ENCODE assay signal across 8 mouse cellular contexts in genomic region chrX:41401186-41401585, GRCm38 (mm10). TPM values are rescaled to one million over a fixed set of nuclear protein-coding genes. Genes with fewer than 3 reads are reported as not detected.
A peak's percentile ranks its signal among the peaks of the same experiment; 100 is the strongest.
DNase-seq lines count a peak whose midpoint lies in the region; ATAC-seq and TF ChIP-seq lines count a peak whose summit lies in the region.

No protein-coding gene starts in this region.

- 9% methylated on average over 17 of the region's 17 CpGs for WGBS in lung, embryonic 14.5 days
- 25% methylated on average over 17 of the region's 17 CpGs for WGBS in forebrain, postnatal 0 days
- WGBS in stomach, embryonic 15.5 days: 24% methylated on average over 14 of the region's 17 CpGs

- no peaks in the 10 kb centered on the region for H3K4me1 ChIP-seq in lung, embryonic 14.5 days (ENCODE audit: insufficient read depth)
- no peaks in the 10 kb centered on the region for H3K4me1 ChIP-seq in forebrain, postnatal 0 days (ENCODE audit: insufficient read depth)
- no peaks in the 10 kb centered on the region for H3K4me1 ChIP-seq in stomach, embryonic 15.5 days

- H3K9ac ChIP-seq in lung, embryonic 14.5 days: peak overlapping the region; percentile 18; the same call in 1 of the 2 replicates
- H3K9ac ChIP-seq in forebrain, postnatal 0 days: peak overlapping the region; percentile 53
- H3K9ac ChIP-seq in stomach, embryonic 15.5 days: peak overlapping the region; percentile 19; the same call in 1 of the 2 replicates

- H3K4me3 ChIP-seq in lung, embryonic 14.5 days (ENCODE audit: low read depth, low read length): peak overlapping the region; percentile 39
- peak overlapping the region; percentile 44 for H3K4me3 ChIP-seq in forebrain, postnatal 0 days (ENCODE audit: low read depth, low read length)
- peak overlapping the region; percentile 44 for H3K4me3 ChIP-seq in stomach, embryonic 15.5 days (replicated peaks)

- peak; percentile 20 for DNase-seq in adrenal gland, adult 2 months
- no peak for DNase-seq in adrenal gland, postnatal 4 days (ENCODE audit: low spot score in 2 of 2)
- DNase-seq in lung, embryonic 14.5 days: peak; percentile 19
- DNase-seq in lung, postnatal 14 days: no peak
- DNase-seq in forebrain, postnatal 0 days: peak; percentile 33
- DNase-seq in liver: peak; percentile 5

- H3K4me2 ChIP-seq in lung, embryonic 14.5 days: peak overlapping the region; percentile 62
- peak overlapping the region; percentile 58 for H3K4me2 ChIP-seq in forebrain, postnatal 0 days (ENCODE audit: low read depth)
- H3K4me2 ChIP-seq in stomach, embryonic 15.5 days: peak overlapping the region; percentile 56

- no peak for ATAC-seq in lung, embryonic 14.5 days (ENCODE audit: insufficient read depth)
- ATAC-seq in forebrain, postnatal 0 days: peak; percentile 54; the same call in 1 of the 2 replicates
- ATAC-seq in stomach, embryonic 15.5 days (ENCODE audit: insufficient read depth, low FRiP score, low read depth): no peak
- ATAC-seq in inflammation-experienced regulatory T-cells, adult 6 months: no peak

- H3K27me3 ChIP-seq in lung, embryonic 14.5 days (ENCODE audit: insufficient read depth, low read length): no peaks in the 10 kb centered on the region
- H3K27me3 ChIP-seq in forebrain, postnatal 0 days (ENCODE audit: insufficient read depth, low read length): no peaks in the 10 kb centered on the region
- no peaks in the 10 kb centered on the region for H3K27me3 ChIP-seq in stomach, embryonic 15.5 days (replicated peaks)

- no peak overlapping the region for H3K27ac ChIP-seq in lung, embryonic 14.5 days (ENCODE audit: low read depth)
- no peak overlapping the region; the same call in 1 of the 2 replicates for H3K27ac ChIP-seq in forebrain, postnatal 0 days (ENCODE audit: low read depth, low read length)
- H3K27ac ChIP-seq in stomach, embryonic 15.5 days: no peak overlapping the region; the same call in 1 of the 2 replicates

- TF ChIP-seq CTCF in lung, embryonic 14.5 days (IDR thresholded peaks at IDR 0.05; ENCODE audit: low read depth): no peak
- no peak for TF ChIP-seq CTCF in forebrain, postnatal 0 days (IDR thresholded peaks at IDR 0.05; ENCODE audit: low read depth)

- H3K9me3 ChIP-seq in lung, embryonic 14.5 days (ENCODE audit: low read depth, low read length): no peaks in the 10 kb centered on the region
- no peaks in the 10 kb centered on the region for H3K9me3 ChIP-seq in forebrain, postnatal 0 days (ENCODE audit: low read length)
- H3K9me3 ChIP-seq in stomach, embryonic 15.5 days: no peaks in the 10 kb centered on the region

- no peaks in the 10 kb centered on the region for H3K36me3 ChIP-seq in lung, embryonic 14.5 days (ENCODE audit: insufficient read depth)
- H3K36me3 ChIP-seq in forebrain, postnatal 0 days (ENCODE audit: insufficient read depth): no peaks in the 10 kb centered on the region
- H3K36me3 ChIP-seq in stomach, embryonic 15.5 days: no peaks in the 10 kb centered on the region

RNA-seq across cellular contexts. Expression of gene Gria3, which starts 0.5 kb away (rescaled TPM):
- 10 to 100 TPM; 10.5 to 31.9 TPM for total RNA-seq in adrenal gland, adult 2 months (2021)
- polyA plus RNA-seq in adrenal gland, adult 2 months (2012; rRNA removed): 2.3 and 2.7 TPM in 2 replicates
- 10 to 100 TPM; 24.3 to 25.8 TPM for total RNA-seq in adrenal gland, postnatal 4 days (2021)
- polyA plus RNA-seq in lung, embryonic 14.5 days (2014; fragmentation: Nextera tagmentation; extraction: Ambion mirVana): 7.4 and 11.3 TPM in 2 replicates
- 25.2 and 29.2 TPM in 2 replicates for total RNA-seq in forebrain, postnatal 0 days (2014; rRNA removed)
- 9.4 and 19.0 TPM in 2 replicates for polyA plus RNA-seq in forebrain, postnatal 0 days (2015; fragmentation: Nextera tagmentation; extraction: Ambion mirVana)
- 9.0 TPM in 2 replicates for polyA plus RNA-seq in stomach, embryonic 15.5 days (2015; fragmentation: Nextera tagmentation; extraction: Ambion mirVana)
- polyA plus RNA-seq in inflammation-experienced regulatory T-cells, adult 6 months (2017; shearing (Covaris generic)): not detected

Comparison
In these comparisons a context has a peak if more than half of its experiments do, and no peak if none do; other contexts are left out.
1. DNase-seq: peak in adrenal gland, adult 2 months (single experiment), lung, embryonic 14.5 days (single experiment), forebrain, postnatal 0 days (single experiment) and liver (single experiment); none in adrenal gland, postnatal 4 days (0 of 2) and lung, postnatal 14 days (single experiment).
2. Peak in every context shown above with its lines, with median percentiles within 50 percentile points of each other: H3K4me2 ChIP-seq, H3K4me3 ChIP-seq and H3K9ac ChIP-seq.